Mouse (Mus musculus): Measurements from ENCODE around the gene Rassf3. TPM values are rescaled to one million over a fixed set of nuclear protein-coding genes. Genes with fewer than 3 reads are reported as not detected.

Rassf3 gene
- total RNA-seq, 2 experiments from 2014 or later: 12.0 to 12.6 TPM

- DNase-seq (ENCODE audit: low spot score in 2 of 2): no peak
Observed at GRCm38 (mm10) chr10:121430764-121431540, 45.2 kb downstream of the Rassf3 start.

GRCm38 (mm10) chr10:121429981-121430682 lies 46.0 kb downstream of the Rassf3 start:
- DNase-seq (ENCODE audit: low spot score in 2 of 2): no peak

GRCm38 (mm10) chr10:121429581-121429980 lies 46.6 kb downstream of the Rassf3 start:
- no peak for DNase-seq (ENCODE audit: low spot score in 2 of 2)

- no peak for DNase-seq (ENCODE audit: low spot score in 2 of 2)
Observed at GRCm38 (mm10) chr10:121429089-121429488, 47.1 kb downstream of the Rassf3 start.

GRCm38 (mm10) chr10:121428011-121428711 lies 48.0 kb downstream of the Rassf3 start:
- DNase-seq (ENCODE audit: low spot score in 2 of 2): no peak

GRCm38 (mm10) chr10:121427136-121427535 lies 49.0 kb downstream of the Rassf3 start:
- no peak for DNase-seq (ENCODE audit: low spot score in 2 of 2)

GRCm38 (mm10) chr10:121426458-121427070 lies 49.6 kb downstream of the Rassf3 start:
- no peak for DNase-seq (ENCODE audit: low spot score in 2 of 2)

- no peak for DNase-seq (ENCODE audit: low spot score in 2 of 2)
Observed at GRCm38 (mm10) chr10:121425506-121426025, 50.6 kb downstream of the Rassf3 start.

- DNase-seq (ENCODE audit: low spot score in 2 of 2): no peak
Observed at GRCm38 (mm10) chr10:121425079-121425478, 51.1 kb downstream of the Rassf3 start.

GRCm38 (mm10) chr10:121424455-121424854 lies 51.7 kb downstream of the Rassf3 start:
- DNase-seq (ENCODE audit: low spot score in 2 of 2): no peak

GRCm38 (mm10) chr10:121423541-121424349 lies 52.4 kb downstream of the Rassf3 start:
- DNase-seq (ENCODE audit: low spot score in 2 of 2): peak; percentile 22 to 35

- DNase-seq (ENCODE audit: low spot score in 2 of 2): no peak
Observed at GRCm38 (mm10) chr10:121422294-121422693, 53.9 kb downstream of the Rassf3 start.

- DNase-seq (ENCODE audit: low spot score in 2 of 2): no peak
Observed at GRCm38 (mm10) chr10:121421657-121422290, 54.4 kb downstream of the Rassf3 start.

GRCm38 (mm10) chr10:121421023-121421422 lies 55.1 kb downstream of the Rassf3 start:
- no peak for DNase-seq (ENCODE audit: low spot score in 2 of 2)

- no peak for DNase-seq (ENCODE audit: low spot score in 2 of 2)
Observed at GRCm38 (mm10) chr10:121419640-121420470, 56.3 kb downstream of the Rassf3 start.

- DNase-seq (ENCODE audit: low spot score in 2 of 2): no peak
Observed at GRCm38 (mm10) chr10:121418835-121419234, 57.3 kb downstream of the Rassf3 start.

GRCm38 (mm10) chr10:121414127-121414526 lies 62.0 kb downstream of the Rassf3 start:
- DNase-seq (ENCODE audit: low spot score in 2 of 2): no peak

- DNase-seq (ENCODE audit: low spot score in 2 of 2): no peak
Observed at GRCm38 (mm10) chr10:121412824-121413223, 63.3 kb downstream of the Rassf3 start.
